ENCODE assay signal across 24 mouse cellular contexts in the genomic region with DNA sequence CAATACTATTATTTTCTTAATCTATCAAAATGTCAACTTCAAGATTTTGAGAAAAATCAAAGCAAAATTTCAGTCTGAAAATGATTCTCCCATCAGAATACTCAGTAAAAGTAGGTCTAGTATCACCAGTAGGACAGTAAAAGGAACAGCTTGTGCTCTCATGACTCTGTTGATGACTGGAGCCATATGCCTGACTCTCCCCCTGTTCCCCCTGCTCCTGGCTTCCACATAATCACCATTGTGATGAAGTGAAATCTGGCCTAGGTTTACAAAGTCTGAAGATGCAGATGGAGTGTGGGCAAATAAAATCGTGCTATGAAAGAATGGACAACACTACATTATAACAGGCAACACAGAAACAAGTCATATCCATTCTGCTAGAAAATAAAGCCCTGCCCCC.
DNase-seq lines count a peak whose midpoint lies in the region; ATAC-seq lines count a peak whose summit lies in the region.
"Had no signal": no experiment of that assay in that cellular context is flagged by ENCODE, and none has a peak within 500 bp of the region (broad histone marks: within the 10 kb centered on the region; RNA-seq: fewer than 3 reads in every experiment).

No protein-coding gene starts in this region.

- H3K9ac ChIP-seq in forebrain, embryonic 15.5 days (replicated peaks), result no peak overlapping the region
- H3K9ac ChIP-seq in midbrain, embryonic 14.5 days (replicated peaks; ENCODE audit: low read length), result no peak overlapping the region
- H3K9ac ChIP-seq in midbrain, embryonic 15.5 days, result no peak overlapping the region
- no peak overlapping the region for H3K9ac ChIP-seq in forebrain, embryonic 16.5 days (replicated peaks; ENCODE audit: low read depth, low read length)
- no peak overlapping the region for H3K9ac ChIP-seq in hindbrain, embryonic 11.5 days (ENCODE audit: low read depth, low read length)
- H3K9ac ChIP-seq: embryonic facial prominence, embryonic 12.5 days; embryonic facial prominence, embryonic 15.5 days; heart, embryonic 13.5 days; hindbrain, embryonic 12.5 days; hindbrain, embryonic 15.5 days had no signal

- H3K4me1 ChIP-seq in forebrain, embryonic 15.5 days, result no peaks in the 10 kb centered on the region
- H3K4me1 ChIP-seq in forebrain, embryonic 10.5 days, result peaks cover 2% of the 10 kb centered on the region; the same call in 1 of the 2 replicates
- H3K4me1 ChIP-seq in midbrain, embryonic 14.5 days (ENCODE audit: control insufficient read depth, insufficient read depth, low read length), result no peaks in the 10 kb centered on the region; the same call in 1 of the 2 replicates
- no peaks in the 10 kb centered on the region for H3K4me1 ChIP-seq in midbrain, embryonic 15.5 days
- H3K4me1 ChIP-seq in forebrain, embryonic 16.5 days (replicated peaks; ENCODE audit: control insufficient read depth, insufficient read depth, low read length), result no peaks in the 10 kb centered on the region
- H3K4me1 ChIP-seq in hindbrain, embryonic 11.5 days (replicated peaks; ENCODE audit: control insufficient read depth, insufficient read depth, low read length), result no peaks in the 10 kb centered on the region
- H3K4me1 ChIP-seq: embryonic facial prominence, embryonic 12.5 days; embryonic facial prominence, embryonic 15.5 days; heart, embryonic 10.5 days; heart, embryonic 13.5 days; hindbrain, embryonic 12.5 days; hindbrain, embryonic 15.5 days had no signal

- no peaks in the 10 kb centered on the region for H3K9me3 ChIP-seq in forebrain, embryonic 15.5 days
- no peaks in the 10 kb centered on the region for H3K9me3 ChIP-seq in forebrain, embryonic 10.5 days
- no peaks in the 10 kb centered on the region for H3K9me3 ChIP-seq in midbrain, embryonic 14.5 days (ENCODE audit: control insufficient read depth, low read length)
- no peaks in the 10 kb centered on the region for H3K9me3 ChIP-seq in midbrain, embryonic 15.5 days
- no peaks in the 10 kb centered on the region for H3K9me3 ChIP-seq in forebrain, embryonic 16.5 days (ENCODE audit: control insufficient read depth, low read length)
- no peaks in the 10 kb centered on the region for H3K9me3 ChIP-seq in hindbrain, embryonic 11.5 days (ENCODE audit: control insufficient read depth, low read length)
- H3K9me3 ChIP-seq: embryonic facial prominence, embryonic 12.5 days; embryonic facial prominence, embryonic 15.5 days; heart, embryonic 10.5 days; heart, embryonic 13.5 days; hindbrain, embryonic 12.5 days; hindbrain, embryonic 15.5 days had no signal

- H3K27ac ChIP-seq in forebrain, embryonic 15.5 days (replicated peaks), result no peak overlapping the region
- H3K27ac ChIP-seq in forebrain, embryonic 10.5 days, result no peak overlapping the region
- H3K27ac ChIP-seq in midbrain, embryonic 14.5 days (replicated peaks; ENCODE audit: low read depth, low read length), result no peak overlapping the region
- no peak overlapping the region for H3K27ac ChIP-seq in midbrain, embryonic 15.5 days
- H3K27ac ChIP-seq in forebrain, embryonic 16.5 days (ENCODE audit: low read length), result no peak overlapping the region
- H3K27ac ChIP-seq in hindbrain, embryonic 11.5 days (ENCODE audit: low read depth, low read length), result no peak overlapping the region
- H3K27ac ChIP-seq: embryonic facial prominence, embryonic 12.5 days; embryonic facial prominence, embryonic 15.5 days; heart, adult 2 months; heart, embryonic 10.5 days; heart, embryonic 13.5 days; hindbrain, embryonic 12.5 days; hindbrain, embryonic 15.5 days had no signal

- peak; percentile 86 for ATAC-seq in forebrain, embryonic 15.5 days (replicated peaks)
- ATAC-seq in midbrain, embryonic 14.5 days (ENCODE audit: low FRiP score, low TSS enrichment), result no peak; the same call in 1 of the 2 replicates
- no peak for ATAC-seq in midbrain, embryonic 15.5 days (replicated peaks)
- peak; percentile 91 for ATAC-seq in forebrain, embryonic 16.5 days
- no peak for ATAC-seq in hindbrain, embryonic 11.5 days (ENCODE audit: low FRiP score)
- ATAC-seq: CD4-positive, CD25-positive, alpha-beta regulatory T cell, adult 4 months; intestine, postnatal 0 days had no signal

- no peaks in the 10 kb centered on the region for H3K27me3 ChIP-seq in forebrain, embryonic 15.5 days
- no peaks in the 10 kb centered on the region for H3K27me3 ChIP-seq in forebrain, embryonic 10.5 days (ENCODE audit: poor library complexity, severe bottlenecking)
- H3K27me3 ChIP-seq in midbrain, embryonic 14.5 days (ENCODE audit: control insufficient read depth, insufficient read depth, low read length), result no peaks in the 10 kb centered on the region
- H3K27me3 ChIP-seq in midbrain, embryonic 15.5 days (replicated peaks), result no peaks in the 10 kb centered on the region
- no peaks in the 10 kb centered on the region for H3K27me3 ChIP-seq in forebrain, embryonic 16.5 days (replicated peaks; ENCODE audit: control insufficient read depth, insufficient read depth, low read length)
- H3K27me3 ChIP-seq in hindbrain, embryonic 11.5 days (ENCODE audit: control insufficient read depth, insufficient read depth, low read length), result no peaks in the 10 kb centered on the region
- H3K27me3 ChIP-seq: embryonic facial prominence, embryonic 12.5 days; embryonic facial prominence, embryonic 15.5 days; heart, embryonic 13.5 days; hindbrain, embryonic 12.5 days; hindbrain, embryonic 15.5 days had no signal

- H3K4me2 ChIP-seq in forebrain, embryonic 15.5 days (replicated peaks), result no peak overlapping the region
- H3K4me2 ChIP-seq in midbrain, embryonic 14.5 days (ENCODE audit: low read length), result no peak overlapping the region
- no peak overlapping the region for H3K4me2 ChIP-seq in midbrain, embryonic 15.5 days
- H3K4me2 ChIP-seq in forebrain, embryonic 16.5 days (ENCODE audit: low read length), result no peak overlapping the region
- no peak overlapping the region for H3K4me2 ChIP-seq in hindbrain, embryonic 11.5 days (replicated peaks; ENCODE audit: low read depth, low read length)
- H3K4me2 ChIP-seq: embryonic facial prominence, embryonic 12.5 days; embryonic facial prominence, embryonic 15.5 days; heart, embryonic 13.5 days; hindbrain, embryonic 12.5 days; hindbrain, embryonic 15.5 days had no signal

- no peak for DNase-seq in forebrain, embryonic 10.5 days (ENCODE audit: extremely low spot score, low spot score)
- DNase-seq in midbrain, embryonic 14.5 days, result peak; percentile 16
- DNase-seq in hindbrain, embryonic 11.5 days (ENCODE audit: low spot score), result no peak
- DNase-seq: adrenal gland, adult 2 months; adrenal gland, postnatal 14 days; cerebellum, adult 2 months; cerebellum, adult 9-11 months; cerebellum, postnatal 25 days; gastrocnemius, postnatal 10 days; gastrocnemius, postnatal 36 days; heart, adult 2 months; heart, postnatal 14 days; heart, postnatal 4 days had no signal

- no peaks in the 10 kb centered on the region for H3K36me3 ChIP-seq in forebrain, embryonic 15.5 days
- no peaks in the 10 kb centered on the region for H3K36me3 ChIP-seq in forebrain, embryonic 10.5 days (replicated peaks)
- H3K36me3 ChIP-seq in midbrain, embryonic 14.5 days (ENCODE audit: control insufficient read depth, insufficient read depth, low read length), result no peaks in the 10 kb centered on the region
- no peaks in the 10 kb centered on the region for H3K36me3 ChIP-seq in midbrain, embryonic 15.5 days (replicated peaks)
- no peaks in the 10 kb centered on the region for H3K36me3 ChIP-seq in forebrain, embryonic 16.5 days (ENCODE audit: control insufficient read depth, insufficient read depth)
- H3K36me3 ChIP-seq in hindbrain, embryonic 11.5 days (ENCODE audit: control insufficient read depth, insufficient read depth, low read length), result no peaks in the 10 kb centered on the region
- H3K36me3 ChIP-seq: embryonic facial prominence, embryonic 12.5 days; embryonic facial prominence, embryonic 15.5 days; heart, embryonic 10.5 days; heart, embryonic 13.5 days; hindbrain, embryonic 12.5 days; hindbrain, embryonic 15.5 days had no signal

- 35% methylated on average over 1 of the region's 1 CpGs for WGBS in forebrain, embryonic 15.5 days
- WGBS in forebrain, embryonic 10.5 days, result 86% methylated on average over 1 of the region's 1 CpGs
- 45% methylated on average over 1 of the region's 1 CpGs for WGBS in midbrain, embryonic 14.5 days
- 51% methylated on average over 1 of the region's 1 CpGs for WGBS in midbrain, embryonic 15.5 days
- WGBS in forebrain, embryonic 16.5 days, result 30% methylated on average over 1 of the region's 1 CpGs
- 74% methylated on average over 1 of the region's 1 CpGs for WGBS in hindbrain, embryonic 11.5 days

- H3K4me3 ChIP-seq in forebrain, embryonic 15.5 days, result no peak overlapping the region
- H3K4me3 ChIP-seq in forebrain, embryonic 10.5 days, result no peak overlapping the region
- no peak overlapping the region for H3K4me3 ChIP-seq in midbrain, embryonic 14.5 days (replicated peaks; ENCODE audit: low read depth, low read length)
- no peak overlapping the region for H3K4me3 ChIP-seq in midbrain, embryonic 15.5 days
- H3K4me3 ChIP-seq in forebrain, embryonic 16.5 days (replicated peaks; ENCODE audit: low read length), result no peak overlapping the region
- no peak overlapping the region for H3K4me3 ChIP-seq in hindbrain, embryonic 11.5 days (ENCODE audit: low read depth, low read length)
- H3K4me3 ChIP-seq: embryonic facial prominence, embryonic 12.5 days; embryonic facial prominence, embryonic 15.5 days; heart, adult 2 months; heart, embryonic 10.5 days; heart, embryonic 13.5 days; hindbrain, embryonic 12.5 days; hindbrain, embryonic 15.5 days had no signal

Comparison
In these comparisons a context has a peak if more than half of its experiments do, and no peak if none do; other contexts are left out.
1. ATAC-seq: peak in forebrain, embryonic 15.5 days (single experiment) and forebrain, embryonic 16.5 days (single experiment); none in midbrain, embryonic 14.5 days (single experiment), midbrain, embryonic 15.5 days (single experiment) and hindbrain, embryonic 11.5 days (single experiment).